In the genomic region with DNA sequence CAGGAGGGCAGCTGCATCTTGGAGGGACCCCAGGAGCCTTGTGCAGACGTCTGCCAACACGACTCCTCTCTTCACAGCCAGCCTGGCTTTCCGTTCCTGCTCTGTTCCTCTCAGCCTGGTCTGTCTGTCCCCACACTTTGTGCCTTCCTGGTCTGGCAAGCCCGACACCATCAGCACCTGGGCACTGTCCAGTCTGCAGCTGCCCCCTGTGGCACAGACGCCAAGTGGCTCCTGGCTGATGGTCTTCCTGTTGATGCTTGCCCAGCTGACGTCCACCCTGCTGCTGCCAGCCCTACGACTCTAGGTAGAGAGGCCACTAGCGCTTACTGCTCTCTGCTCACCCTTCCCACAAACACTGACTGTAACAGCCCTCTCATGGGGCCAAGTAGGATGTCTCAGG, we compare ENCODE assay signal across 15 mouse cellular contexts.
"Had no signal": no experiment of that assay in that cellular context is flagged by ENCODE, and none has a peak within 500 bp of the region (broad histone marks: within the 10 kb centered on the region; RNA-seq: fewer than 3 reads in every experiment).

No protein-coding gene starts in this region.

- H3K9me3 ChIP-seq: limb, embryonic 12.5 days; limb, embryonic 15.5 days; midbrain, embryonic 12.5 days; midbrain, embryonic 15.5 days; neural tube, embryonic 13.5 days had no signal

- H3K27me3 ChIP-seq: midbrain, embryonic 12.5 days; midbrain, embryonic 15.5 days; neural tube, embryonic 13.5 days had no signal

- H3K4me3 ChIP-seq: limb, embryonic 12.5 days; limb, embryonic 15.5 days; midbrain, embryonic 12.5 days; midbrain, embryonic 15.5 days; neural tube, embryonic 13.5 days had no signal

- ATAC-seq: liver, postnatal 0 days; lung, postnatal 0 days; midbrain, embryonic 15.5 days had no signal

- H3K4me1 ChIP-seq: limb, embryonic 15.5 days had no signal

- H3K9ac ChIP-seq: limb, embryonic 12.5 days; limb, embryonic 15.5 days; liver, embryonic 14.5 days; liver, postnatal 0 days; lung, embryonic 14.5 days; midbrain, embryonic 12.5 days; midbrain, embryonic 15.5 days; neural tube, embryonic 13.5 days had no signal

- DNase-seq: layer of hippocampus, postnatal 36 days; left cerebral cortex, postnatal 4 days; liver, postnatal 0 days; thymus, adult 18-20 months; thymus, postnatal 36 days had no signal

- H3K36me3 ChIP-seq: limb, embryonic 12.5 days; limb, embryonic 15.5 days; midbrain, embryonic 12.5 days; midbrain, embryonic 15.5 days; neural tube, embryonic 13.5 days had no signal

- H3K27ac ChIP-seq: limb, embryonic 12.5 days; limb, embryonic 15.5 days; liver, embryonic 14.5 days; macrophage; midbrain, embryonic 12.5 days; midbrain, embryonic 15.5 days; neural tube, embryonic 13.5 days had no signal

- H3K4me2 ChIP-seq: limb, embryonic 12.5 days; limb, embryonic 15.5 days; liver, embryonic 11.5 days; lung, embryonic 14.5 days; midbrain, embryonic 12.5 days; midbrain, embryonic 15.5 days; neural tube, embryonic 13.5 days had no signal
